Mouse (Mus musculus) liver, adult (tissue): ENCODE results near the gene Tlr3.

Experiments
- GATA4 ChIP-seq: IDR thresholded peaks from 2 replicates; pipeline ENCODE4 v1.6.1; 2014; ENCODE audit warnings: mild to moderate bottlenecking, low read length; ENCODE audit not compliant: insufficient replicate concordance

The Tlr3 gene

GRCm38 (mm10) chr8:45410882-45411281 lies at the start of gene Tlr3:
Gene Tlr3, minus strand, starts transcription at chr8:45411080.
- no peak for TF ChIP-seq GATA4

GRCm38 (mm10) chr8:45457874-45458273 lies 47.0 kb upstream of the Tlr3 start:
- TF ChIP-seq GATA4: no peak

GRCm38 (mm10) chr8:45454426-45454825 lies 43.5 kb upstream of the Tlr3 start:
- no peak for TF ChIP-seq GATA4

GRCm38 (mm10) chr8:45452115-45452514 lies 41.2 kb upstream of the Tlr3 start:
- TF ChIP-seq GATA4: no peak

- no peak for TF ChIP-seq GATA4
Measured at GRCm38 (mm10) chr8:45448842-45449241, 38.0 kb upstream of the Tlr3 start.

GRCm38 (mm10) chr8:45448257-45448656 lies 37.4 kb upstream of the Tlr3 start:
- no peak for TF ChIP-seq GATA4

- TF ChIP-seq GATA4: no peak
Measured at GRCm38 (mm10) chr8:45438899-45439535, 28.1 kb upstream of the Tlr3 start.

GRCm38 (mm10) chr8:45420151-45420550 lies 9.3 kb upstream of the Tlr3 start:
- TF ChIP-seq GATA4: no peak

- no peak for TF ChIP-seq GATA4
Measured at GRCm38 (mm10) chr8:45414965-45415364, 4.1 kb upstream of the Tlr3 start.

GRCm38 (mm10) chr8:45410146-45410880 lies 567 bp downstream of the Tlr3 start:
- peak; percentile 60; the same call in 1 of the 2 replicates for TF ChIP-seq GATA4

- TF ChIP-seq GATA4: no peak
Measured at GRCm38 (mm10) chr8:45409702-45410101, 1.2 kb downstream of the Tlr3 start.

- TF ChIP-seq GATA4: no peak
Measured at GRCm38 (mm10) chr8:45383250-45383649, 27.6 kb downstream of the Tlr3 start.

GRCm38 (mm10) chr8:45381963-45382347 lies 28.9 kb downstream of the Tlr3 start, which contains the start of gene Fam149a:
Gene Fam149a, minus strand, starts transcription at chr8:45382291.
- no peak for TF ChIP-seq GATA4

GRCm38 (mm10) chr8:45381075-45381962 lies 29.6 kb downstream of the Tlr3 start:
- TF ChIP-seq GATA4: no peak

- no peak for TF ChIP-seq GATA4
Measured at GRCm38 (mm10) chr8:45380598-45380997, 30.3 kb downstream of the Tlr3 start.
